Mouse (Mus musculus) G1E (cell line): ENCODE results near the gene Gpc6. TPM values are rescaled to one million over a fixed set of nuclear protein-coding genes. Genes with fewer than 3 reads are reported as not detected.

Experiments used
- ATAC-seq: 2 replicates; pipeline ENCODE4 v1.8.0; 2016; ENCODE audit warnings: mild to moderate bottlenecking; ENCODE audit not compliant: insufficient number of reproducible peaks, poor library complexity, low FRiP score, severe bottlenecking; ENCODE audit errors: extremely low read depth
- DNase-seq: peaks from one replicate; pipeline ENCODE4 v3.0.0; 2012; ENCODE audit warnings: low spot score
- H3K27me3 ChIP-seq: 2 replicates; pipeline ENCODE4 v1.6.1; 2012; ENCODE audit warnings: mild to moderate bottlenecking, low read length, inconsistent platforms; ENCODE audit not compliant: insufficient read depth
- H3K36me3 ChIP-seq: replicated peaks from 2 replicates; pipeline ENCODE3; 2012; ENCODE audit warnings: mild to moderate bottlenecking, inconsistent platforms
- H3K4me1 ChIP-seq: 2 replicates; pipeline ENCODE4 v1.6.1; 2012; ENCODE audit warnings: low read depth, low read length, inconsistent platforms, mixed read lengths; ENCODE audit not compliant: insufficient read depth
- H3K4me3 ChIP-seq: 2 replicates; pipeline ENCODE4 v1.5.1; 2012; ENCODE audit warnings: low read depth, mild to moderate bottlenecking, inconsistent platforms, low read length, moderate library complexity, mixed read lengths
- H3K9me3 ChIP-seq: replicated peaks from 2 replicates; pipeline ENCODE4 v1.6.1; 2012; ENCODE audit warnings: inconsistent platforms
- CTCF ChIP-seq: IDR thresholded peaks from 2 replicates; pipeline ENCODE4 v1.5.1; 2012; ENCODE audit warnings: low read depth, low read length, inconsistent platforms, mixed read lengths
- GATA1 ChIP-seq: IDR thresholded peaks from 2 replicates; pipeline ENCODE4 v1.6.1; 2012; ENCODE audit warnings: borderline replicate concordance, low read length, inconsistent platforms, mixed read lengths
- GATA2 ChIP-seq: IDR thresholded peaks from 2 replicates; pipeline ENCODE4 v1.6.1; 2012; ENCODE audit warnings: low read depth, low read length, inconsistent platforms, borderline replicate concordance
- POLR2AphosphoS5 ChIP-seq: IDR thresholded peaks from 2 replicates; pipeline ENCODE4 v1.6.1; 2012; ENCODE audit warnings: low read depth, low read length, inconsistent platforms; ENCODE audit not compliant: insufficient replicate concordance
- TAL1 ChIP-seq: conservative IDR thresholded peaks from 2 replicates; pipeline ENCODE4 v1.6.1; 2012; ENCODE audit warnings: low read depth, low read length, inconsistent platforms, mixed read lengths
- polyA plus RNA-seq: library from polyadenylated mRNA; stranded (reverse); fragments of >175 nt; gene quantifications from 2 replicates; pipeline ENCODE4 v1.2.3, GENCODE M21; 2012
- total RNA-seq, 2 experiments: library from RNA; stranded (forward) in 1 of 2; stranded (reverse) in 1 of 2; fragments of 200-1000 nt in 1 of 2; fragments of >200 nt in 1 of 2; fragmentation: Nextera tagmentation in 1 of 2; gene quantifications; 2 replicates each; pipeline ENCODE4 v1.2.3; 2014 to 2017

Gene Gpc6
- total and polyA plus RNA-seq, 3 experiments, result 0.22 TPM; not detected in 2

- Histone ChIP-seq H3K27me3 (no peaks in the 10 kb centered on the region), H3K4me3 (no peak overlapping the region), H3K4me1 (no peaks in the 10 kb centered on the region), H3K9me3 (peaks cover 58% of the 10 kb centered on the region), H3K36me3 (no peaks in the 10 kb centered on the region)
- DNase-seq (no peak), ATAC-seq (no peak)
- no peak for TF ChIP-seq CTCF
- TF ChIP-seq GATA2, result no peak
- no peak for TF ChIP-seq POLR2AphosphoS5
- TF ChIP-seq TAL1, result no peak
- TF ChIP-seq GATA1, result no peak
These were observed 849 bp upstream of the Gpc6 start for GRCm38 (mm10) chr14:116924266-116924665.

- ATAC-seq, result no peak
- H3K4me3 ChIP-seq, result peak overlapping the region; percentile 29; the same call in 1 of the 2 replicates
- TF ChIP-seq CTCF (no peak), GATA2 (no peak), TAL1 (no peak), POLR2AphosphoS5 (no peak), GATA1 (no peak)
- H3K4me1 ChIP-seq, result no peaks in the 10 kb centered on the region
- H3K36me3 ChIP-seq, result no peaks in the 10 kb centered on the region
- H3K27me3 ChIP-seq, result no peaks in the 10 kb centered on the region
- DNase-seq, result no peak
- H3K9me3 ChIP-seq, result peaks cover 54% of the 10 kb centered on the region
These were observed 732 bp downstream of the Gpc6 start for GRCm38 (mm10) chr14:116925691-116926403.

- ATAC-seq (no peak), DNase-seq (no peak)
- H3K9me3 ChIP-seq, result peaks cover 50% of the 10 kb centered on the region
- no peak for TF ChIP-seq GATA2
- no peak for TF ChIP-seq POLR2AphosphoS5
- TF ChIP-seq TAL1, result no peak
- no peak for TF ChIP-seq CTCF
- TF ChIP-seq GATA1, result no peak
- H3K4me1 ChIP-seq, result no peaks in the 10 kb centered on the region
- no peaks in the 10 kb centered on the region for H3K36me3 ChIP-seq
- H3K27me3 ChIP-seq, result no peaks in the 10 kb centered on the region
- H3K4me3 ChIP-seq, result peak overlapping the region; percentile 20; the same call in 1 of the 2 replicates
These were observed 1.5 kb downstream of the Gpc6 start for GRCm38 (mm10) chr14:116926404-116927171.

GRCm38 (mm10) chr14:116927341-116928315 lies 2.5 kb downstream of the Gpc6 start:
- Histone ChIP-seq H3K36me3 (no peaks in the 10 kb centered on the region), H3K27me3 (no peaks in the 10 kb centered on the region), H3K4me3 (no peak overlapping the region), H3K4me1 (no peaks in the 10 kb centered on the region), H3K9me3 (peaks cover 49% of the 10 kb centered on the region)
- TF ChIP-seq POLR2AphosphoS5, result no peak
- TF ChIP-seq TAL1, result no peak
- TF ChIP-seq GATA2, result no peak
- no peak for TF ChIP-seq GATA1
- TF ChIP-seq CTCF, result no peak
- no peak for DNase-seq
- no peak for ATAC-seq

GRCm38 (mm10) chr14:116928395-116928794 lies 3.3 kb downstream of the Gpc6 start:
- ATAC-seq (no peak), DNase-seq (no peak)
- Histone ChIP-seq H3K9me3 (peaks cover 46% of the 10 kb centered on the region), H3K4me3 (no peak overlapping the region), H3K36me3 (no peaks in the 10 kb centered on the region), H3K4me1 (no peaks in the 10 kb centered on the region), H3K27me3 (no peaks in the 10 kb centered on the region)
- TF ChIP-seq TAL1 (no peak), POLR2AphosphoS5 (no peak), GATA2 (no peak), CTCF (no peak), GATA1 (no peak)
